9 mouse cellular contexts compared by ENCODE assay signal in genomic region chr1:194761432-194762212, GRCm38 (mm10).
A peak's percentile ranks its signal among the peaks of the same experiment; 100 is the strongest.
DNase-seq lines count a peak whose midpoint lies in the region; ATAC-seq and TF ChIP-seq lines count a peak whose summit lies in the region.
"Had no signal": no experiment of that assay in that cellular context is flagged by ENCODE, and none has a peak within 500 bp of the region (broad histone marks: within the 10 kb centered on the region; RNA-seq: fewer than 3 reads in every experiment).

No protein-coding gene starts in this region.

- H3K4me3 ChIP-seq in lung, postnatal 0 days (ENCODE audit: low read depth, low read length) = no peak overlapping the region
- H3K4me3 ChIP-seq: megakaryocyte, embryonic 14.5 days had no signal

- no peaks in the 10 kb centered on the region for H3K27me3 ChIP-seq in lung, postnatal 0 days (replicated peaks; ENCODE audit: insufficient read depth, low read length)
- H3K27me3 ChIP-seq: megakaryocyte, embryonic 14.5 days had no signal

- no peak for TF ChIP-seq EP300 in lung, postnatal 0 days (IDR thresholded peaks at IDR 0.05)

- peak; percentile 37 for DNase-seq in cerebellum, adult 9-10 months
- no peak for DNase-seq in cerebellum, adult 11 months
- peak; percentile 26 for DNase-seq in left cerebral cortex, postnatal 4 days
- no peak for DNase-seq in left cerebral cortex, adult 18-20 months (ENCODE audit: low spot score in 2 of 2)
- peak; percentile 63 for DNase-seq in lung, postnatal 0 days (ENCODE audit: low spot score)
- no peak for DNase-seq in right cerebral cortex, postnatal 10 days (ENCODE audit: low spot score in 2 of 2)
- no peak for DNase-seq in spleen, adult 12 weeks (ENCODE audit: low spot score)

- 68% methylated on average over 2 of the region's 2 CpGs for WGBS in lung, postnatal 0 days

- no peaks in the 10 kb centered on the region for H3K9me3 ChIP-seq in lung, postnatal 0 days (ENCODE audit: low read length)
- H3K9me3 ChIP-seq: megakaryocyte, embryonic 14.5 days had no signal

- no peak overlapping the region for H3K9ac ChIP-seq in lung, postnatal 0 days (replicated peaks; ENCODE audit: low read depth)

- no peak overlapping the region for H3K27ac ChIP-seq in lung, postnatal 0 days (ENCODE audit: low read length)

- TF ChIP-seq CTCF in lung, postnatal 0 days (IDR thresholded peaks at IDR 0.05) = peak; percentile 71

- 0 out of 2 replicates have a peak, but pooled peaks cover 6% of the 10 kb centered on the region for H3K36me3 ChIP-seq in lung, postnatal 0 days (ENCODE audit: insufficient read depth, low read length)

- no peak overlapping the region for H3K4me2 ChIP-seq in lung, postnatal 0 days (replicated peaks; ENCODE audit: low read depth, low read length)

- peak; percentile 84 for ATAC-seq in common myeloid progenitor, adult 5-6 weeks (replicated peaks; ENCODE audit: low read depth, poor library complexity, severe bottlenecking)
- peak; percentile 47 for ATAC-seq in lung, postnatal 0 days

- H3K4me1 ChIP-seq in lung, postnatal 0 days (ENCODE audit: insufficient read depth, low read depth, low read length) = no peaks in the 10 kb centered on the region

- intact Hi-C loops in left cerebral cortex, postnatal 4 days (cut with DNase I) = no loop called here

Comparison
In these comparisons a context has a peak if more than half of its experiments do, and no peak if none do; other contexts are left out.
1. DNase-seq: peak in cerebellum, adult 9-10 months (single experiment), left cerebral cortex, postnatal 4 days (single experiment) and lung, postnatal 0 days (single experiment); none in cerebellum, adult 11 months (single experiment), left cerebral cortex, adult 18-20 months (0 of 2), right cerebral cortex, postnatal 10 days (0 of 2) and spleen, adult 12 weeks (single experiment).